Mouse (Mus musculus) liver, adult 2 months (tissue): ENCODE results near the gene Sh3bp5. TPM values are rescaled to one million over a fixed set of nuclear protein-coding genes. Genes with fewer than 3 reads are reported as not detected.
A peak's percentile ranks its signal among the peaks of the same experiment; 100 is the strongest.

ENCODE experiments used
- DNase-seq: peaks from one replicate; pipeline ENCODE4 v3.0.0-alpha.2; 2011; ENCODE audit warnings: low read depth, low spot score; ENCODE audit errors: extremely low read depth
- H3K27ac ChIP-seq: fragments of 200-500 bp; replicated peaks from 2 replicates; pipeline ENCODE4 v1.5.1; 2012; ENCODE audit warnings: low read depth, mild to moderate bottlenecking, control low read depth, inconsistent platforms, low read length; ENCODE audit not compliant: insufficient read depth
- H3K27me3 ChIP-seq: fragments of 200-500 bp; 2 replicates; pipeline ENCODE4 v1.6.1; 2012; ENCODE audit warnings: mild to moderate bottlenecking, moderate library complexity, low read length, inconsistent platforms; ENCODE audit not compliant: control insufficient read depth, insufficient read depth
- H3K36me3 ChIP-seq: fragments of 200-500 bp; 2 replicates; pipeline ENCODE4 v1.6.1; 2012; ENCODE audit warnings: low read length, inconsistent platforms; ENCODE audit not compliant: control insufficient read depth, insufficient read depth
- H3K4me1 ChIP-seq: fragments of 200-500 bp; 2 replicates; pipeline ENCODE4 v1.6.1; 2011; ENCODE audit warnings: low read length; ENCODE audit not compliant: control insufficient read depth, insufficient read depth
- H3K4me3 ChIP-seq: fragments of 200-500 bp; 2 replicates; pipeline ENCODE4 v1.5.1; 2011; ENCODE audit warnings: low read depth, mild to moderate bottlenecking, control low read depth, low read length, moderate library complexity; ENCODE audit not compliant: insufficient read depth
- H3K79me2 ChIP-seq: fragments of 200-500 bp; 2 replicates; pipeline ENCODE4 v1.6.1; 2012; ENCODE audit warnings: inconsistent platforms, mild to moderate bottlenecking, low read length, moderate library complexity; ENCODE audit not compliant: control insufficient read depth, insufficient read depth
- H3K9ac ChIP-seq: fragments of 200-500 bp; 2 replicates; pipeline ENCODE4 v1.6.1; 2012; ENCODE audit warnings: low read depth, mild to moderate bottlenecking, control low read depth, inconsistent platforms, low read length
- CTCF ChIP-seq: fragments of 200-500 bp; IDR thresholded peaks from 2 replicates; pipeline ENCODE4 v1.5.1; 2011; ENCODE audit warnings: low read depth, low read length, control low read depth
- POLR2A ChIP-seq: fragments of 200-500 bp; IDR thresholded peaks from 2 replicates; pipeline ENCODE4 v1.6.1; 2011; ENCODE audit warnings: low read length, control low read depth; ENCODE audit not compliant: insufficient read depth; ENCODE audit errors: extremely low read depth
- WGBS: fragments of 180-500 bp; shearing (Covaris S2); methylation state at CpG from one replicate; pipeline ENCODE4 v1.1.7; 2018; 5-methylcytosine and 5-hydroxymethylcytosine counted together
- polyA plus RNA-seq: library from polyadenylated mRNA; depleted of rRNA; stranded (reverse); fragments of >200 nt; gene quantifications from 2 replicates; pipeline ENCODE4 v1.2.3, GENCODE M21; 2012
- total RNA-seq: library from RNA; depleted of rRNA; stranded (reverse); fragments of >200 nt; gene quantifications from 2 replicates; pipeline ENCODE4 v1.2.3, GENCODE M21; 2014

Sh3bp5 gene
- total and polyA plus RNA-seq, 2 experiments: 22.6 to 37.1 TPM

DNA sequence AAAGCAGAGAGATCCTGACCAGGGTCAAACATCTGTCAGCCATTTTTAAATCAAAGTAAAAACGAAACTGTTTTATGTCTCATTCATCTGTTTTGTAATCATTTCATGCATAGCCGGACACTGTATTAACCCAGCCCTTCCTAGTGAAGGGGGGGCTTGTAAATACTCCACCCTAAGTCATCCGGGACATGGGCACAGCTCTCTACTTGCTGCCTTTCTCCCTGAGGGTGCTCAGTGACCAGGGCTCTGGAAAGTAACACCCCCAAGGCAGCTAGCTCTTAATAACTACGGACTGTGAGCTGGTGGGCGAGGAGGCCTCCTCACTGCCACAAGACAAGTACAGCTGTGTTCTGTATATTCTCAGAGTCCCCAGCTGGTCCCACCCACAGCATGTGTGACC lies 13.1 kb upstream of the Sh3bp5 start:
- H3K27ac ChIP-seq: no peak overlapping the region
- H3K79me2 ChIP-seq: no peaks in the 10 kb centered on the region
- WGBS: 81% methylated on average over 5 of the region's 5 CpGs
- no peaks in the 10 kb centered on the region for H3K4me1 ChIP-seq
- TF ChIP-seq CTCF (no peak), POLR2A (no peak)
- DNase-seq: no peak
- H3K4me3 ChIP-seq: no peak overlapping the region
- H3K9ac ChIP-seq: no peak overlapping the region
- no peaks in the 10 kb centered on the region for H3K27me3 ChIP-seq
- no peaks in the 10 kb centered on the region for H3K36me3 ChIP-seq

DNA sequence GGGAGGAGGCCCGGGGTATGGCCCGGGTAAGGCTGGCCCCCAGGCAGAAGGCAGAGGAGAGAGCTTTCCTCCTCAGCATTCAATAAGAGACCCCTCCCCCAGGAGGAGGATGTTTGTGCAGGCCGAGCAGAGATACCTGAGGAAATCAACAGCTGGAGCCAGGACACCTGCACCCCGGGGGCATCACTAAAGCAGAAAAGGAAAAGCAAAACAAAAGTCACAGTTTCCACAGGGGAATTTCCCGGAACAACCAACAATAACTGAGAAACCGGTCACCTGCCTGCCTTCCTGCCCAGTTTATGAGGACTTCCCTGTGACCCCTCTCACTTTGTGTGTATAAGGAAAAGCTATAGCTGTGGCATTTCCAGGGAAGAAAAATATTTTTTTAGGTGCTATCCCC lies 7.7 kb upstream of the Sh3bp5 start:
- 78% methylated on average over 6 of the region's 6 CpGs for WGBS
- no peaks in the 10 kb centered on the region for H3K4me1 ChIP-seq
- no peaks in the 10 kb centered on the region for H3K36me3 ChIP-seq
- no peaks in the 10 kb centered on the region for H3K27me3 ChIP-seq
- H3K79me2 ChIP-seq: no peaks in the 10 kb centered on the region
- H3K9ac ChIP-seq: no peak overlapping the region
- TF ChIP-seq POLR2A: no peak
- TF ChIP-seq CTCF: no peak
- no peak overlapping the region for H3K27ac ChIP-seq
- H3K4me3 ChIP-seq: no peak overlapping the region
- DNase-seq: no peak

DNA sequence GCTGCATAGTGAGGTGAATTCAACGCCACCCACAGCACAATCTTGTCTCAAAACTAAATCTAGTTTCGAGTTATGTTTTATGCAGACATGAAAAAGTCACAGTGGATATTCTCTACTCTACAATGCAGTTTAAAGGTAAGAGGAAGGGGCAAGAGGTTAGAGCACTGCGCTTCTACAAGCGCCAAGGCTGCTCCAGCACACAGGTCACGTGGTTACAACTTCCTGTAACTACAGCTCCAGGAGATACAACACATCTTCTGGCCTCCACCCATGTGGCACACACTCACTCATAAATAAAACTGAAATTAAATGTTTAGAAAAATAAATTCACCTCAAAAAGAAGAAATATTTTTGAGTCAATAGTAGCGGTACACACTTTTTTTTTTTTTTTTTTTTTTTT lies 4.8 kb upstream of the Sh3bp5 start:
- Histone ChIP-seq H3K27ac (no peak overlapping the region), H3K27me3 (no peaks in the 10 kb centered on the region), H3K9ac (no peak overlapping the region), H3K36me3 (no peaks in the 10 kb centered on the region), H3K4me3 (no peak overlapping the region), H3K4me1 (peaks cover 5% of the 10 kb centered on the region), H3K79me2 (peaks cover 1% of the 10 kb centered on the region; the same call in 1 of the 2 replicates)
- 87% methylated on average over 6 of the region's 6 CpGs for WGBS
- TF ChIP-seq CTCF (no peak), POLR2A (no peak)
- DNase-seq: no peak

DNA sequence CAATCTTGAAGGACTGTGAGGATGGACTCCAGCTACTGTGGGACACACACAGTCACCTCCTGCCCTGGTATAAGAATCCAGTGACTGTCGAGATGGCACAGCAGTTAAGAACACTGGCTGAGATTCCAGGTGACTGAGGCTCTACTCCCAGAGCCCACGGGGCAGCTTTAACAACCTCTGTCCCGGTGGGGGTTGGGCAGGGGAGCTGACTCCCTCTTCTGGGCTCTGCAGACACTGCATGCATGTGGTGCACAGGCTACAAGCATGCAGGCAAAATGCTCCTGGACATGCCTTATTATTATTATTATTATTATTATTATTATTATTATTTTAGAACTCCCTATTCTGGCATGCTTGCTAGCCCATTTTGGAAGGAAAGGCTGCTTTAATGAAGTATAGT lies 4.4 kb upstream of the Sh3bp5 start:
- H3K79me2 ChIP-seq: peaks cover 6% of the 10 kb centered on the region; the same call in 1 of the 2 replicates
- no peak overlapping the region for H3K9ac ChIP-seq
- DNase-seq: no peak
- no peak overlapping the region for H3K27ac ChIP-seq
- H3K27me3 ChIP-seq: no peaks in the 10 kb centered on the region
- no peaks in the 10 kb centered on the region for H3K36me3 ChIP-seq
- H3K4me3 ChIP-seq: no peak overlapping the region
- H3K4me1 ChIP-seq: peaks cover 5% of the 10 kb centered on the region
- WGBS: 63% methylated on average over 3 of the region's 3 CpGs
- peak; percentile 65 for TF ChIP-seq CTCF
- TF ChIP-seq POLR2A: no peak

DNA sequence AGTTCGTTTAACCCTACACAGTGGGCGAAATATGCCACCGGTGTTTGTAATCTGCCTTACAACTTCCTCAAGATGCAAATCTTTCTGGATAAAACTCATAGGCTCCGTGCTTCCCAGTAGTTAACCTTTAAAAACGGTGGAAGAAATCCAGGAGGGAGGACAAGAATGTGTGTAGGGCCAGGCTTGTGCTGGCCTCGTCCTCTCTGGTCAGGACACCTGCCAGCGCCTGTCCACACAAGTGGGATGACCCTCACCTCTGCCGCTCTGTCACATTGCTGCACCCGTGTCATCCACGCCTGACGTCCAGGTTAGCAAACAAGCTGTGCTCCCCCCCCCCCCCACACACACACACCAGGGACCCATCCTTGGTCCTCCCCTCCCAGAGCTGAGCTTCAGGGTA lies 3.4 kb upstream of the Sh3bp5 start:
- H3K4me1 ChIP-seq: peaks cover 5% of the 10 kb centered on the region
- peaks cover 8% of the 10 kb centered on the region; the same call in 1 of the 2 replicates for H3K79me2 ChIP-seq
- 77% methylated on average over 11 of the region's 11 CpGs for WGBS
- no peaks in the 10 kb centered on the region for H3K36me3 ChIP-seq
- H3K27ac ChIP-seq: no peak overlapping the region
- TF ChIP-seq CTCF (no peak), POLR2A (no peak)
- H3K4me3 ChIP-seq: no peak overlapping the region
- DNase-seq: peak; percentile 60
- no peak overlapping the region for H3K9ac ChIP-seq
- H3K27me3 ChIP-seq: no peaks in the 10 kb centered on the region

DNA sequence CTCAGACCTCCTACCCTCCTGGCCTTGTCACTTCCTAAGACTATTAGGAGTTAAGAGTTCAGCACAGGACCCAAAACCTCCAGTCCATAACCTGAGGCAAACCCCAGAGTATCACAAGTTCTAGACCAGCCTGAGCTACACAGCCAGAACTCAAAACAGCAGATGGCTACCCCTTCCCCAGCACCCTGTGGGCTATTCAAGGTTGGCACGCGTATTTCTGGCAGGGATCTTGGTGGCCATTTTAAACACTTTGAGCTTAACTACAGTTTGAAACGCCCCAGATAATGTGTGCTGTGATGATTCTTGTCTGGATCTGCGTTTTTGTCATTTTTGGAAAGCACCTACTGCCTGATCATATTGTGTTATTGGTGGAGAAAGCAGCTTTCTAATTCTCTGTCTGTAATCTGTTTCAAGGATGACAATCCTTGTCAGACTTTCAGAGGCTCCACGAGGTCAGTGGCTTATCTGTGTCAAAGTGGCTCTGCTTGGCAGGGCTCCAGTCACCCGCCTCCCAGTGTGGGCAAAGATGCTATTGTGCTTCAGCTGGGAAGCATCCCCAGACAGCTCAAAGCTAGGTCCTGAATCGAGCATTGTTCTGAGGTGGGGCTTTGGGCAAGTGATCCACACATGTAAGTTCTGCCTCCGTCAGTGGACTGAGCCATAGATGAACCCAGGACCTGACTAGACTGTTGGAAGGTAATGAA lies 2.1 kb upstream of the Sh3bp5 start:
- WGBS: 76% methylated on average over 8 of the region's 8 CpGs

More for the DNA sequence above, 2.1 kb upstream of the Sh3bp5 start:
- Histone ChIP-seq H3K27me3 (no peaks in the 10 kb centered on the region), H3K36me3 (no peaks in the 10 kb centered on the region), H3K27ac (no peak overlapping the region), H3K4me3 (no peak overlapping the region), H3K79me2 (peaks cover 8% of the 10 kb centered on the region; the same call in 1 of the 2 replicates), H3K9ac (no peak overlapping the region), H3K4me1 (peaks cover 10% of the 10 kb centered on the region)
- TF ChIP-seq CTCF (no peak), POLR2A (no peak)
- no peak for DNase-seq
